Mouse (Mus musculus) limb, embryonic 14.5 days (tissue): Measurements from ENCODE around the gene Prex1. TPM values are rescaled to one million over a fixed set of nuclear protein-coding genes. Genes with fewer than 3 reads are reported as not detected.

ENCODE experiments used
- ATAC-seq: fragments of 200-750 bp; cut with Nextera tagmentation; 2 replicates; pipeline ENCODE4 v1.8.0; 2017; ENCODE audit warnings: low read depth, moderate number of reproducible peaks, moderate TSS enrichment; ENCODE audit not compliant: low FRiP score
- DNase-seq: peaks from one replicate; pipeline ENCODE4 v3.0.0-alpha.2; 2015; ENCODE audit warnings: low spot score
- H3K27ac ChIP-seq: fragments of 300-500 bp; sonication (generic); replicated peaks from 2 replicates; pipeline ENCODE4 v1.5.1; 2014; ENCODE audit warnings: low read depth, mild to moderate bottlenecking, low read length, moderate library complexity, mixed read lengths
- H3K27me3 ChIP-seq: fragments of 300-500 bp; sonication (generic); 2 replicates; pipeline ENCODE4 v1.6.1; 2014; ENCODE audit warnings: low read length, mixed read lengths; ENCODE audit not compliant: control insufficient read depth, insufficient read depth
- H3K36me3 ChIP-seq: fragments of 300-500 bp; sonication (generic); 2 replicates; pipeline ENCODE4 v1.6.1; 2014; ENCODE audit warnings: mild to moderate bottlenecking, low read length, moderate library complexity, mixed read lengths; ENCODE audit not compliant: control insufficient read depth, insufficient read depth
- H3K4me1 ChIP-seq: fragments of 300-500 bp; sonication (generic); 2 replicates; pipeline ENCODE4 v1.6.1; 2014; ENCODE audit warnings: antibody characterized with exemption, low read length, mixed read lengths; ENCODE audit not compliant: control insufficient read depth, insufficient read depth
- H3K4me2 ChIP-seq: fragments of 300-500 bp; sonication (generic); replicated peaks from 2 replicates; pipeline ENCODE4 v1.6.1; 2014; ENCODE audit warnings: low read depth, mild to moderate bottlenecking, low read length, moderate library complexity; ENCODE audit not compliant: severe bottlenecking
- H3K4me3 ChIP-seq: fragments of 300-500 bp; sonication (generic); replicated peaks from 2 replicates; pipeline ENCODE4 v1.5.1; 2014; ENCODE audit warnings: low read length
- H3K9ac ChIP-seq: fragments of 300-500 bp; sonication (generic); 2 replicates; pipeline ENCODE4 v1.6.1; 2014; ENCODE audit warnings: mild to moderate bottlenecking, low read depth, low read length, moderate library complexity; ENCODE audit not compliant: severe bottlenecking
- H3K9me3 ChIP-seq: fragments of 300-500 bp; sonication (generic); 2 replicates; pipeline ENCODE4 v1.6.1; 2016; ENCODE audit warnings: low read length; ENCODE audit not compliant: control insufficient read depth
- POLR2A ChIP-seq: fragments of 200-500 bp; IDR thresholded peaks from 2 replicates; pipeline ENCODE4 v1.8.0; 2012; ENCODE audit warnings: inconsistent platforms, mild to moderate bottlenecking, moderate library complexity, borderline replicate concordance; ENCODE audit not compliant: insufficient read depth, insufficient read length; ENCODE audit errors: extremely low read depth
- WGBS: fragments of 180-500 bp; shearing (Covaris S2); extraction: QIAGEN DNeasy Blood & Tissue Kit; methylation state at CpG from one replicate; pipeline ENCODE4 v1.1.7; 2014; 5-methylcytosine and 5-hydroxymethylcytosine counted together
- polyA plus RNA-seq, 2 experiments: library from polyadenylated mRNA; depleted of rRNA in 1 of 2; stranded (reverse) in 1 of 2; unstranded in 1 of 2; fragments of >200 nt; fragmentation: Nextera tagmentation in 1 of 2; extraction: Ambion mirVana in 1 of 2; gene quantifications; 2 replicates each; pipeline versions ENCODE4 v1.2.1 to v1.2.3; 2012 to 2014

The Prex1 gene
- polyA plus RNA-seq, 2 experiments, result 20.1 to 27.9 TPM

DNA sequence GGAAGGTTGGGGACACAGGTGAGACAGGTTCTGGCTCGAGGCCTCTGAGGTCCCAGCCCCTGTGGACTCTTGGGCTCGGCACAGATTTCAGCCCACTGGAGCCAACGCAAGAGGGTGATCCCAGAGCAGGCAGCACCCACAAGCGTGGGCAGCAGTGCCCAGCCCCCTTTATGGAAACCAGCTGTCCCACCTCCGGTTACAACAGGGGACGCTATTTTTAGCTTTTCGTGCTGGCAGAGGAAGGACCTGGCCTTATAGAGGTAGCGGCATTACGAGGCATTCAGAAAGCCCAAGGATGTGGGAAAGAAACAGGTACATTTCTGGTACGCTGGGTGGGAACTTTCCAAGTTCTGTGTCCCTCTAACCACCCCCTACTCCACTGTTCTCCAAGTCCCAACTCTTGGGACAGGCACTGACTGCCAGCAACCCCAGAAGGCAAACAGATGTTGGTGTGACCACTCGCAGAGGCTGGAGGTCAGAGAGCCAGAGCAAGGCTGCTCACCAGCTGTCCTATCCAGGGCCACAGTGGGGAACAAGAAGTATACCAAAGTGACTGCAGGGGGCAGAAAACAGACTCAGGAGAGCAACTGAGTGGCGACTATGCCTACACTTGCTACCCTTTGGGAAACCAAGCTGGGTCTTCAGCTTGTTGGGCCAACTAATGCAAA, 108.3 kb downstream of the Prex1 start:
- H3K27me3 ChIP-seq, result no peaks in the 10 kb centered on the region
- H3K9ac ChIP-seq, result no peak overlapping the region
- DNase-seq (no peak), ATAC-seq (no peak)
- H3K36me3 ChIP-seq, result peaks cover 28% of the 10 kb centered on the region
- H3K4me3 ChIP-seq, result no peak overlapping the region
- peaks cover 23% of the 10 kb centered on the region for H3K4me1 ChIP-seq
- WGBS, result 27% methylated on average over 11 of the region's 12 CpGs
- no peak overlapping the region for H3K27ac ChIP-seq
- H3K9me3 ChIP-seq, result no peaks in the 10 kb centered on the region
- no peak overlapping the region for H3K4me2 ChIP-seq
- TF ChIP-seq POLR2A, result no peak

DNA sequence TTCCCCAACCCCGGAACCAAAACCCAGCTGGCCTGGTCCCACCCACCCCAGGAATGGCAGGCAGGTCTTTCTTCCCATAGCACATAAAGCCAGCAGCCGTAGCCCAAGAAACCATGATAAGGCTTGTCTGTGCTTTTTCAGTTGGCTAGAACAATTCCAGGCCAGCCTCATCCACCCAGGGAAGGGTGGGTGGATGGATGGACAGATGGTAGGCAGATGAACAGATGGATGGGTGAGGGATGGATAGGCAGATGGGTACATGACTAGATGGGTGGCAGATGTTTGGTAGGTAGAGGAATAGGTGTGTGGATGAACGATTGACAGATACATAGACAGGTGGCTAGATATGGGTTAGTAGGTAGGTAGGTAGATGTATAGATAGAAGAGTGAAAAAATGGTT, 110.7 kb downstream of the Prex1 start:
- no peak for TF ChIP-seq POLR2A
- Histone ChIP-seq H3K27ac (no peak overlapping the region), H3K27me3 (no peaks in the 10 kb centered on the region), H3K4me1 (peaks cover 15% of the 10 kb centered on the region), H3K4me3 (no peak overlapping the region), H3K4me2 (no peak overlapping the region), H3K9ac (no peak overlapping the region), H3K36me3 (peaks cover 22% of the 10 kb centered on the region), H3K9me3 (no peaks in the 10 kb centered on the region)
- DNase-seq (no peak), ATAC-seq (no peak)
- WGBS, result 92% methylated on average over 3 of the region's 3 CpGs

DNA sequence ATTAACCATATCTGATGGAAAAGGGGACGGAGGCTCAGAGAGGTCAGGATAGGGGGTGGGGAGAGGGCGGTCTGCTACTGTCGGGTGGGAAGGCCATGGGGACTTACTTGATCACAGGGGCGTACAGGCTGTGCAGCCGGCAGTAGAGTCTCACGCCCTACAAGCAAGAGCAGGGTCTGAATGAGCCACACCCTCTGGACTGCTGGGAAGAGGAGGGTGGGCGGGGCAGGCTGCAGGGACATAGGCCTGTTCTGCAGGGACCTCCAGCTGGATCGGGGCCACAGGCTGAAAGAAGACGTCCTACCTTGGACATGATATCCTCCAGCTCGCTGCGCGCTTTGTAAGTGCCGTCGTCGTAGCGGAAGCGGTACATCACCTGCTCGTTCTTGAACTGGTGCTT, 112.2 kb downstream of the Prex1 start:
- Histone ChIP-seq H3K36me3 (peaks cover 19% of the 10 kb centered on the region), H3K27me3 (no peaks in the 10 kb centered on the region), H3K4me2 (no peak overlapping the region), H3K9me3 (no peaks in the 10 kb centered on the region), H3K27ac (no peak overlapping the region), H3K4me3 (no peak overlapping the region), H3K9ac (no peak overlapping the region), H3K4me1 (peaks cover 14% of the 10 kb centered on the region)
- no peak for ATAC-seq
- 86% methylated on average over 18 of the region's 18 CpGs for WGBS
- no peak for TF ChIP-seq POLR2A
- DNase-seq, result no peak

DNA sequence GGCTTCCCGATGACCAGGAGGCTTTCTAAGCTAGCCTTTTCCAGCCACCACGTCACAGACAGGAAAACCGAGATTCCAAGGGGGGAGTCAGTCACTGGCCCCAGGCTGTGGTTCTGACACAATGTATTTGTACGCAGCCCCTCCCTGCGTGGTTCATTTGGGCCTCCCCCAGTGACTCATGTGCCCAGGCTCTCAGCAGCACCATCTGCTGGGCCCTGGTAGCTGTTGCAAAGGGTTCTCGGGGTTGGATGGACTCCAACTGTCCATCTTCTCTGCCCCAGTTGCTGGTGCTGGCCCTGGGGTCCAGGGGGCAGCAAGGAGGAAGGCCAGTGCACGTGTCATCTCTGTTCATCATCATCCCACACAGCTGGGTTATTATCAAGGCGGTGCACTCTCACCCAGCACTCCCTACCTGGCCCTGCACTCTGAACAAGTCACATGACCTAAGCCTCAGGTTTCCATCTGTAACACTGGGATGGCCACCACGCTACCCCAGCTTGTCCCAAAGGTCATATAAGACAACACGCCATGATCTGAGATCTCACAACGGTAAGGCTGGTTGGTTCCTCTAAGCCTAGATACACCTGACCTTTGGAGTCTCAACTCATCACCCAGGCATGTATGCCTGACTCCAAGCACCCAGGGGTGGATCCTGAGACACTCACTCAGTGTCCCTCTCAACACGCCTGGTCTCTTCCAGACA, 115.0 kb downstream of the Prex1 start:
- no peak for ATAC-seq
- H3K4me2 ChIP-seq, result no peak overlapping the region
- H3K27me3 ChIP-seq, result no peaks in the 10 kb centered on the region
- TF ChIP-seq POLR2A, result no peak
- H3K27ac ChIP-seq, result no peak overlapping the region
- H3K9ac ChIP-seq, result no peak overlapping the region
- no peak for DNase-seq
- WGBS, result 85% methylated on average over 12 of the region's 12 CpGs
- H3K4me3 ChIP-seq, result no peak overlapping the region
- H3K9me3 ChIP-seq, result no peaks in the 10 kb centered on the region
- peaks cover 19% of the 10 kb centered on the region for H3K36me3 ChIP-seq
- H3K4me1 ChIP-seq, result peaks cover 3% of the 10 kb centered on the region; the same call in 1 of the 2 replicates

DNA sequence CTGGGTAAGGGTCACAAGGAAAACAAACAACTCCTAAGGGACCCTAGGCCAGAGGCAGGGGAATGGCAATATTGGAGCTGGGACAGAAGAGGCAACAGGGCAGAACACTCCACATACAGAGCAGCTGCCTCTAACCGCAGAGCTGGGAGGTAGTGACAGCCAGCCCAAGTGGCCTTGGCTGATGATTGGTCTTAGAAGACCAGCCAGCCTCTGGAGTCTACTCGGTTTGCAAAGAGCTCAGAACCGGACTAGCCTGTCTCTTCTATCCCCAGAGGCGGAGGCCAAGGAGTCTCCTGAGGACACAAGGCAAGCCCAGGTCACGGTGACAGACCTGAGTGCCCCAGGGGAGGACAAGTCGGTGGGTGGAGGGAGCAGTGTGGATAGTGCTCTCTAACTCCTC, 115.9 kb downstream of the Prex1 start:
- H3K4me1 ChIP-seq, result peaks cover 3% of the 10 kb centered on the region; the same call in 1 of the 2 replicates
- no peak for TF ChIP-seq POLR2A
- H3K4me2 ChIP-seq, result no peak overlapping the region
- 74% methylated on average over 6 of the region's 6 CpGs for WGBS
- H3K27me3 ChIP-seq, result no peaks in the 10 kb centered on the region
- 0 out of 2 replicates have a peak overlapping the region, but pooled peaks have one; percentile 13 for H3K27ac ChIP-seq
- H3K9ac ChIP-seq, result no peak overlapping the region
- H3K36me3 ChIP-seq, result peaks cover 15% of the 10 kb centered on the region
- ATAC-seq (no peak), DNase-seq (no peak)
- no peak overlapping the region for H3K4me3 ChIP-seq
- H3K9me3 ChIP-seq, result no peaks in the 10 kb centered on the region
